Mouse (Mus musculus) heart, embryonic 14.5 days (tissue): ENCODE data around the gene Obox8. TPM values are rescaled to one million over a fixed set of nuclear protein-coding genes. Genes with fewer than 3 reads are reported as not detected.

ENCODE experiments used
- ATAC-seq: fragments of 200-750 bp; cut with Nextera tagmentation; 2 replicates; pipeline ENCODE4 v1.8.0; 2017; ENCODE audit warnings: low read depth, moderate TSS enrichment; ENCODE audit not compliant: insufficient number of reproducible peaks, insufficient read depth, low FRiP score
- H3K27ac ChIP-seq, 2 experiments: fragments of 200-500 bp in 1 of 2; fragments of 300-500 bp in 1 of 2; sonication (generic) in 1 of 2; replicated peaks in 1 of 2; 2 replicates each; pipeline ENCODE4 v1.5.1; 2012 to 2014; ENCODE audit warnings: low read depth in 2 of 2, low read length in 2 of 2, control low read depth in 1 of 2, mild to moderate bottlenecking in 1 of 2, mixed read lengths in 1 of 2; ENCODE audit not compliant: control insufficient read depth in 1 of 2, insufficient read depth in 1 of 2
- H3K27me3 ChIP-seq: fragments of 300-500 bp; sonication (generic); 2 replicates; pipeline ENCODE4 v1.6.1; 2014; ENCODE audit warnings: mild to moderate bottlenecking, low read length, control low read depth; ENCODE audit not compliant: control insufficient read depth, insufficient read depth
- H3K36me3 ChIP-seq: fragments of 300-500 bp; sonication (generic); 2 replicates; pipeline ENCODE4 v1.6.1; 2014; ENCODE audit warnings: mild to moderate bottlenecking, control low read depth, low read length, mixed read lengths; ENCODE audit not compliant: control insufficient read depth, insufficient read depth
- H3K4me1 ChIP-seq, 2 experiments: fragments of 200-500 bp in 1 of 2; fragments of 300-500 bp in 1 of 2; sonication (generic) in 1 of 2; 2 replicates each; pipeline ENCODE4 v1.6.1; 2012 to 2014; ENCODE audit warnings: low read length in 2 of 2, control low read depth in 1 of 2, mixed read lengths in 1 of 2; ENCODE audit not compliant: control insufficient read depth in 2 of 2, insufficient read depth in 2 of 2
- H3K4me2 ChIP-seq: fragments of 300-500 bp; sonication (generic); 2 replicates; pipeline ENCODE4 v1.6.1; 2014; ENCODE audit warnings: mild to moderate bottlenecking, low read length
- H3K4me3 ChIP-seq, 2 experiments: fragments of 200-500 bp in 1 of 2; fragments of 300-500 bp in 1 of 2; sonication (generic) in 1 of 2; 2 replicates each; pipeline ENCODE4 v1.5.1; 2012 to 2014; ENCODE audit warnings: low read length in 2 of 2, mild to moderate bottlenecking in 2 of 2, control low read depth in 1 of 2, low read depth in 1 of 2, moderate library complexity in 1 of 2; ENCODE audit not compliant: control insufficient read depth in 1 of 2, insufficient read depth in 1 of 2
- H3K9ac ChIP-seq: fragments of 300-500 bp; sonication (generic); 2 replicates; pipeline ENCODE4 v1.6.1; 2014; ENCODE audit warnings: mild to moderate bottlenecking, low read length
- H3K9me3 ChIP-seq: fragments of 300-500 bp; sonication (generic); 2 replicates; pipeline ENCODE4 v1.6.1; 2016; ENCODE audit warnings: low read length, control low read depth; ENCODE audit not compliant: control insufficient read depth
- WGBS: fragments of 180-500 bp; shearing (Covaris S2); extraction: QIAGEN DNeasy Blood & Tissue Kit; methylation state at CpG from one replicate; pipeline ENCODE4 v1.1.7; 2014; 5-methylcytosine and 5-hydroxymethylcytosine counted together
- polyA plus RNA-seq: library from polyadenylated mRNA; unstranded; fragments of >200 nt; fragmentation: Nextera tagmentation; extraction: Ambion mirVana; gene quantifications from 2 replicates; pipeline ENCODE4 v1.2.1, GENCODE M21; 2014

Gene Obox8
- not detected in 2 replicates for polyA plus RNA-seq

- WGBS = 75% methylated on average over 2 of the region's 2 CpGs
- Histone ChIP-seq H3K4me1 (no peaks in the 10 kb centered on the region), H3K9ac (no peak within 1 kb of the TSS), H3K4me3 (no peak within 1 kb of the TSS), H3K4me2 (no peak within 1 kb of the TSS), H3K27me3 (no peaks in the 10 kb centered on the region), H3K36me3 (no peaks in the 10 kb centered on the region), H3K27ac (no peak within 1 kb of the TSS), H3K9me3 (peaks cover 22% of the 10 kb centered on the region)
- ATAC-seq = no peak
Measured at GRCm38 (mm10) chr7:14333457-14333856, at the start of gene Obox8. Gene Obox8, minus strand, starts transcription at chr7:14333557.

GRCm38 (mm10) chr7:14317209-14317608, 16.1 kb downstream of the Obox8 start:
- H3K9ac ChIP-seq = no peak overlapping the region
- no peak for ATAC-seq
- no peak overlapping the region for H3K27ac ChIP-seq
- H3K36me3 ChIP-seq = no peaks in the 10 kb centered on the region
- no peaks in the 10 kb centered on the region for H3K9me3 ChIP-seq
- H3K4me2 ChIP-seq = no peak overlapping the region
- H3K27me3 ChIP-seq = no peaks in the 10 kb centered on the region
- no peaks in the 10 kb centered on the region for H3K4me1 ChIP-seq
- WGBS = 31% methylated on average over 2 of the region's 2 CpGs
- H3K4me3 ChIP-seq = no peak overlapping the region

GRCm38 (mm10) chr7:14308671-14309070, 24.7 kb downstream of the Obox8 start:
- 75% methylated on average over 3 of the region's 3 CpGs for WGBS
- Histone ChIP-seq H3K4me1 (no peaks in the 10 kb centered on the region), H3K27ac (no peak overlapping the region), H3K4me2 (no peak overlapping the region), H3K9me3 (no peaks in the 10 kb centered on the region), H3K27me3 (no peaks in the 10 kb centered on the region), H3K9ac (no peak overlapping the region), H3K4me3 (no peak overlapping the region), H3K36me3 (no peaks in the 10 kb centered on the region)
- no peak for ATAC-seq

GRCm38 (mm10) chr7:14307571-14307970, 25.8 kb downstream of the Obox8 start:
- WGBS = 79% methylated on average over 6 of the region's 6 CpGs

More at GRCm38 (mm10) chr7:14307571-14307970, 25.8 kb downstream of the Obox8 start:
- Histone ChIP-seq H3K27ac (no peak overlapping the region), H3K4me3 (no peak overlapping the region), H3K36me3 (no peaks in the 10 kb centered on the region), H3K4me1 (no peaks in the 10 kb centered on the region), H3K9me3 (no peaks in the 10 kb centered on the region), H3K27me3 (no peaks in the 10 kb centered on the region), H3K9ac (no peak overlapping the region), H3K4me2 (no peak overlapping the region)
- ATAC-seq = no peak

Other genes with a start within 250 kb of the Obox8 start
- gene Sult2a3, start 210.5 kb downstream of the Obox8 start, polyA plus RNA-seq = not detected in 2 replicates
- gene Sult2a6, start 78.7 kb downstream of the Obox8 start, polyA plus RNA-seq = not detected in 2 replicates
- not detected in 2 replicates for gene Sult2a8, start 113.2 kb upstream of the Obox8 start, polyA plus RNA-seq
- not detected in 2 replicates for gene Sult2a7, start 160.7 kb upstream of the Obox8 start, polyA plus RNA-seq
- 0.08 and 0.13 TPM in 2 replicates for gene Vmn1r90, start 229.9 kb upstream of the Obox8 start, polyA plus RNA-seq